Comparison of ENCODE assay signal across 26 mouse cellular contexts in genomic region chrX:140165966-140166365, GRCm38 (mm10).
A peak's percentile ranks its signal among the peaks of the same experiment; 100 is the strongest.
DNase-seq lines count a peak whose midpoint lies in the region; ATAC-seq and TF ChIP-seq lines count a peak whose summit lies in the region.
"Had no signal": no experiment of that assay in that cellular context is flagged by ENCODE, and none has a peak within 500 bp of the region (broad histone marks: within the 10 kb centered on the region; RNA-seq: fewer than 3 reads in every experiment).

No protein-coding gene starts in this region.

- intact Hi-C loops in gastrocnemius, adult 2 months (cut with DNase I) = no loop called here
- intact Hi-C loops in heart, postnatal 25 days (cut with DNase I) = no loop called here

- WGBS in liver, embryonic 13.5 days (ENCODE audit: insufficient replicate concordance) = 40% methylated on average over 3 of the region's 3 CpGs
- WGBS in liver, embryonic 12.5 days (ENCODE audit: insufficient replicate concordance) = 46% methylated on average over 3 of the region's 3 CpGs
- WGBS in intestine, embryonic 16.5 days = 62% methylated on average over 3 of the region's 3 CpGs

- peak; percentile 11 for DNase-seq in gastrocnemius, adult 2 months
- DNase-seq in gastrocnemius, postnatal 10 days = no peak
- no peak for DNase-seq in liver, embryonic 13.5 days
- peak; percentile 10 to 29 for DNase-seq in kidney, postnatal 36 days
- no peak for DNase-seq in heart, postnatal 25 days (ENCODE audit: low spot score)
- DNase-seq in layer of hippocampus, adult 18-20 months (ENCODE audit: low spot score in 2 of 2) = no peak
- DNase-seq: adrenal gland, postnatal 25 days; cerebellum, adult 8-10 months; cerebellum, postnatal 36 days; embryo, embryonic 11 days; gastrocnemius, postnatal 25 days; heart, adult 18-20 months; heart, postnatal 10 days; layer of hippocampus, postnatal 36 days; lung, embryonic 14.5 days; thymus, postnatal 25 days had no signal

- TF ChIP-seq CTCF in gastrocnemius, adult 2 months (IDR thresholded peaks at IDR 0.05) = no peak

- H3K36me3 ChIP-seq in liver, embryonic 13.5 days = no peaks in the 10 kb centered on the region
- H3K36me3 ChIP-seq in liver, embryonic 12.5 days = no peaks in the 10 kb centered on the region
- no peaks in the 10 kb centered on the region for H3K36me3 ChIP-seq in intestine, embryonic 16.5 days (ENCODE audit: control insufficient read depth, insufficient read depth, low read length)
- H3K36me3 ChIP-seq: embryonic facial prominence, embryonic 15.5 days; heart, embryonic 12.5 days; hindbrain, embryonic 12.5 days; limb, embryonic 12.5 days; neural tube, embryonic 15.5 days; stomach, embryonic 15.5 days had no signal

- no peak overlapping the region for H3K4me2 ChIP-seq in liver, embryonic 13.5 days
- H3K4me2 ChIP-seq in liver, embryonic 12.5 days = no peak overlapping the region
- H3K4me2 ChIP-seq in intestine, embryonic 16.5 days (ENCODE audit: low read depth, low read length) = no peak overlapping the region
- H3K4me2 ChIP-seq: embryonic facial prominence, embryonic 15.5 days; heart, embryonic 12.5 days; hindbrain, embryonic 12.5 days; limb, embryonic 12.5 days; lung, embryonic 14.5 days; neural tube, embryonic 15.5 days; stomach, embryonic 15.5 days had no signal

- H3K27ac ChIP-seq in gastrocnemius, adult 2 months = no peak overlapping the region
- H3K27ac ChIP-seq in liver, embryonic 13.5 days = no peak overlapping the region
- H3K27ac ChIP-seq in liver, embryonic 12.5 days = no peak overlapping the region
- no peak overlapping the region for H3K27ac ChIP-seq in intestine, embryonic 16.5 days (ENCODE audit: low read length)
- H3K27ac ChIP-seq: embryonic facial prominence, embryonic 15.5 days; hindbrain, embryonic 12.5 days; limb, embryonic 12.5 days; macrophage; neural tube, embryonic 15.5 days; stomach, embryonic 15.5 days had no signal

- H3K4me3 ChIP-seq in gastrocnemius, adult 2 months = no peak overlapping the region
- H3K4me3 ChIP-seq in liver, embryonic 13.5 days (replicated peaks) = no peak overlapping the region
- H3K4me3 ChIP-seq in liver, embryonic 12.5 days = no peak overlapping the region
- H3K4me3 ChIP-seq in intestine, embryonic 16.5 days (ENCODE audit: low read length) = no peak overlapping the region
- H3K4me3 ChIP-seq: embryonic facial prominence, embryonic 15.5 days; heart, embryonic 12.5 days; hindbrain, embryonic 12.5 days; limb, embryonic 12.5 days; neural tube, embryonic 15.5 days; stomach, embryonic 15.5 days had no signal

- no peak overlapping the region for H3K9ac ChIP-seq in liver, embryonic 13.5 days
- no peak overlapping the region for H3K9ac ChIP-seq in liver, embryonic 12.5 days
- H3K9ac ChIP-seq in intestine, embryonic 16.5 days (ENCODE audit: low read depth, low read length) = no peak overlapping the region
- H3K9ac ChIP-seq: embryonic facial prominence, embryonic 15.5 days; heart, embryonic 12.5 days; hindbrain, embryonic 12.5 days; limb, embryonic 12.5 days; lung, embryonic 14.5 days; neural tube, embryonic 15.5 days; stomach, embryonic 15.5 days had no signal

- H3K9me3 ChIP-seq in liver, embryonic 13.5 days (replicated peaks) = no peaks in the 10 kb centered on the region
- H3K9me3 ChIP-seq in liver, embryonic 12.5 days (replicated peaks) = no peaks in the 10 kb centered on the region
- H3K9me3 ChIP-seq in intestine, embryonic 16.5 days (ENCODE audit: control insufficient read depth, low read length) = no peaks in the 10 kb centered on the region
- H3K9me3 ChIP-seq: embryonic facial prominence, embryonic 15.5 days; heart, embryonic 12.5 days; hindbrain, embryonic 12.5 days; limb, embryonic 12.5 days; neural tube, embryonic 15.5 days; stomach, embryonic 15.5 days had no signal

- peak; percentile 67; the same call in 1 of the 2 replicates for ATAC-seq in liver, embryonic 13.5 days (ENCODE audit: low read depth)
- ATAC-seq in liver, embryonic 12.5 days = no peak
- ATAC-seq in intestine, embryonic 16.5 days = peak; percentile 99
- ATAC-seq: forebrain, embryonic 14.5 days had no signal

- no peaks in the 10 kb centered on the region for H3K27me3 ChIP-seq in liver, embryonic 13.5 days
- H3K27me3 ChIP-seq in liver, embryonic 12.5 days (replicated peaks) = 0 out of 2 replicates have a peak, but pooled peaks cover 5% of the 10 kb centered on the region
- no peaks in the 10 kb centered on the region; the same call in 1 of the 2 replicates for H3K27me3 ChIP-seq in intestine, embryonic 16.5 days (replicated peaks; ENCODE audit: control insufficient read depth, insufficient read depth, low read length)
- H3K27me3 ChIP-seq: heart, embryonic 12.5 days; stomach, embryonic 15.5 days had no signal

- H3K4me1 ChIP-seq in liver, embryonic 13.5 days (replicated peaks) = no peaks in the 10 kb centered on the region
- H3K4me1 ChIP-seq in liver, embryonic 12.5 days = no peaks in the 10 kb centered on the region
- no peaks in the 10 kb centered on the region for H3K4me1 ChIP-seq in intestine, embryonic 16.5 days (ENCODE audit: control insufficient read depth, insufficient read depth, low read length)
- H3K4me1 ChIP-seq: embryonic facial prominence, embryonic 15.5 days; heart, embryonic 12.5 days; hindbrain, embryonic 12.5 days; limb, embryonic 12.5 days; neural tube, embryonic 15.5 days; stomach, embryonic 15.5 days had no signal

Comparison
In these comparisons a context has a peak if more than half of its experiments do, and no peak if none do; other contexts are left out.
1. DNase-seq: peak in gastrocnemius, adult 2 months (single experiment) and kidney, postnatal 36 days (2 of 2); none in gastrocnemius, postnatal 10 days (single experiment), liver, embryonic 13.5 days (single experiment), heart, postnatal 25 days (single experiment) and layer of hippocampus, adult 18-20 months (0 of 2).